Mouse (Mus musculus): Measurements from ENCODE around the gene Adcy3.

DNA sequence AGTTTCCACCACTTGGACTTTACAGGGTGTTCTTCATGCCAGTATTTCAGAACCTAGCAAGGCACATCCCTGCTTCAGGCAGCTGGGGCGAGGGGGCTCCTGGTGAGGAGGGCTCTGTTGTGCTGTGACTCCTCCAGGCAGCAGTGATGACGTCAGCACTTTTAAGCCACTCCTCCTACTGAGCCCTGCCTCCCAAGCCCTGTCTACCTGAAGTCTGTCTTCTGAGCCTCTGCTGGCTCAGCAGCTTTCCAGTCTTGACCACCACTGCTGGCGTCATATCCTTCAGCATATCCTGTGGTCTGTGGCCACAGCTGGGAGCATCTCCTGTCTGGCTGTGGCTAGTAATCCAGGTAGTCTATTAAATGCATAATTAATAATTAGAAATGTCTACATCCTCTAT is 47.6 kb downstream of the Adcy3 start:
- TF ChIP-seq CTCF (IDR thresholded peaks at IDR 0.05; ENCODE audit: borderline replicate concordance, insufficient read depth, low read length) (no peak), POLR2A (IDR thresholded peaks at IDR 0.05; ENCODE audit: low read depth, low read length) (no peak)
